Mouse (Mus musculus): ENCODE results near the gene Atg4d.
A peak's percentile ranks its signal among the peaks of the same experiment; 100 is the strongest.

DNA sequence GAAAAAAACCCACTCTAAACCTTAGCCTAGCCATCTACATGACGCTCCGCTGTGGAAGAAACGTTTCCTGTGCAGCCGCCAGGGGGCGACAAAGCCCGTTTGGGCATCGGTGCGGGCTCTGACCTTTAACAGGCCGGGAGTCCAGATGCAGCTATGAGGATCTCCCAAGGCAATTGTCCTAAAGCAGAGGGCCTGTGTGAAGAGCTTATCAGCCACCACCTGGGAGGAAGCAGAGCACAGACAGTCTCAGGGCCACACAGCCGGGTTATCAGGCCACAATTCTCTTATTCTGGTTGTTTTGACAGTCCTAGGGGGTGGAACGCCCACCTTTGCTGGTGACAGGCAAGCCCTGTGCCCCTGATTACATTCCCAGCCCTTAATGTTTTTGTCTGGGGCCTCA lies 48.3 kb downstream of the Atg4d start:
- peak; percentile 99 for TF ChIP-seq CTCF (IDR thresholded peaks at IDR 0.05; ENCODE audit: low read depth)
- peak; percentile 75 for TF ChIP-seq EP300 (IDR thresholded peaks at IDR 0.05; ENCODE audit: low read depth)

Data from liver, postnatal 0 days (tissue).